Mouse (Mus musculus) MEL (cell line): ENCODE data around the gene Twist1. TPM values are rescaled to one million over a fixed set of nuclear protein-coding genes. Genes with fewer than 3 reads are reported as not detected.
A peak's percentile ranks its signal among the peaks of the same experiment; 100 is the strongest.

Source experiments
- DNase-seq: peaks from one replicate; pipeline ENCODE4 v3.0.0; 2011; ENCODE audit warnings: low read depth, low spot score
- H3K27ac ChIP-seq: 2 replicates; pipeline ENCODE4 v1.5.1; 2012; ENCODE audit warnings: low read depth, mild to moderate bottlenecking, control low read depth, low read length, moderate library complexity; ENCODE audit not compliant: control insufficient read depth
- H3K27me3 ChIP-seq, 2 experiments: fragments of 150-350 bp in 1 of 2; sonication (generic) in 1 of 2; 2 replicates each; pipeline ENCODE4 v1.6.1; 2012; ENCODE audit warnings: low read length in 2 of 2, mild to moderate bottlenecking in 2 of 2, improper control_type of control experiment in 1 of 2, moderate library complexity in 1 of 2; ENCODE audit not compliant: insufficient read depth in 2 of 2, control insufficient read depth in 1 of 2
- H3K36me3 ChIP-seq, 2 experiments: 2 replicates each; pipeline ENCODE4 v1.6.1; 2012 to 2014; ENCODE audit warnings: low read length in 2 of 2, improper control_type of control experiment in 1 of 2, inconsistent platforms in 1 of 2, mild to moderate bottlenecking in 1 of 2; ENCODE audit not compliant: insufficient read depth in 2 of 2, control insufficient read depth in 1 of 2
- H3K4me1 ChIP-seq, 2 experiments: fragments of 150-350 bp in 1 of 2; sonication (generic) in 1 of 2; 2 replicates each; pipeline ENCODE4 v1.6.1; 2012; ENCODE audit warnings: low read length in 2 of 2, improper control_type of control experiment in 1 of 2, mild to moderate bottlenecking in 1 of 2; ENCODE audit not compliant: insufficient read depth in 2 of 2, control insufficient read depth in 1 of 2
- H3K4me3 ChIP-seq, 2 experiments: fragments of 150-350 bp in 1 of 2; sonication (generic) in 1 of 2; 2 replicates each; pipeline ENCODE4 v1.5.1; 2012; ENCODE audit warnings: low read depth in 2 of 2, low read length in 2 of 2, mild to moderate bottlenecking in 2 of 2, moderate library complexity in 2 of 2, control low read depth in 1 of 2, improper control_type of control experiment in 1 of 2; ENCODE audit not compliant: control insufficient read depth in 1 of 2, insufficient read depth in 1 of 2
- H3K79me2 ChIP-seq: 2 replicates; pipeline ENCODE4 v1.6.1; 2012; ENCODE audit warnings: mild to moderate bottlenecking, low read length, moderate library complexity; ENCODE audit not compliant: control insufficient read depth, poor library complexity, insufficient read depth
- H3K9ac ChIP-seq: 2 replicates; pipeline ENCODE4 v1.6.1; 2012; ENCODE audit warnings: low read depth, mild to moderate bottlenecking, control low read depth, low read length, moderate library complexity; ENCODE audit not compliant: control insufficient read depth, poor library complexity, severe bottlenecking
- H3K9me3 ChIP-seq: fragments of 150-350 bp; sonication (generic); replicated peaks from 2 replicates; pipeline ENCODE4 v1.6.1; 2012; ENCODE audit warnings: mild to moderate bottlenecking, low read length, improper control_type of control experiment, moderate library complexity; ENCODE audit not compliant: insufficient read depth
- BHLHE40 ChIP-seq: IDR thresholded peaks from 2 replicates; pipeline ENCODE4 v1.6.1; 2012; ENCODE audit warnings: low read depth, mild to moderate bottlenecking, inconsistent platforms, low read length, improper control_type of control experiment, borderline replicate concordance
- CHD1 ChIP-seq: IDR thresholded peaks from 2 replicates; pipeline ENCODE4 v1.6.1; 2012; ENCODE audit warnings: low read depth, mild to moderate bottlenecking, inconsistent platforms, low read length, improper control_type of control experiment
- CHD2 ChIP-seq: IDR thresholded peaks from 2 replicates; pipeline ENCODE4 v1.6.1; 2011; ENCODE audit warnings: low read length, improper control_type of control experiment
- CTCF ChIP-seq, 3 experiments: IDR thresholded peaks in 2 of 3; conservative IDR thresholded peaks in 1 of 3; 2 replicates each; pipeline ENCODE4 v1.5.1; 2011 to 2012; ENCODE audit warnings: low read length in 3 of 3, low read depth in 2 of 3, mild to moderate bottlenecking in 2 of 3, improper control_type of control experiment in 1 of 3, inconsistent platforms in 1 of 3, mixed read lengths in 1 of 3, moderate library complexity in 1 of 3; ENCODE audit not compliant: control insufficient read depth in 1 of 3, insufficient read depth in 1 of 3, poor library complexity in 1 of 3, severe bottlenecking in 1 of 3
- EP300 ChIP-seq, 2 experiments: IDR thresholded peaks; 2 replicates each; pipeline ENCODE4 v1.6.1; 2011; ENCODE audit warnings: improper control_type of control experiment in 2 of 2, low read length in 2 of 2, low read depth in 1 of 2, mild to moderate bottlenecking in 1 of 2
- GATA1 ChIP-seq: IDR thresholded peaks from 2 replicates; pipeline ENCODE4 v1.6.1; 2011; ENCODE audit warnings: low read depth, low read length, improper control_type of control experiment
- HCFC1 ChIP-seq: IDR thresholded peaks from 2 replicates; pipeline ENCODE4 v1.6.1; 2012; ENCODE audit warnings: low read depth, mild to moderate bottlenecking, inconsistent platforms, low read length, improper control_type of control experiment, moderate library complexity
- JUND ChIP-seq: IDR thresholded peaks from 2 replicates; pipeline ENCODE4 v1.6.1; 2011; ENCODE audit warnings: low read depth, mild to moderate bottlenecking, improper control_type of control experiment, low read length
- KAT2A ChIP-seq: conservative IDR thresholded peaks from 2 replicates; pipeline ENCODE4 v1.6.1; 2012; ENCODE audit warnings: low read depth, low read length, improper control_type of control experiment, inconsistent platforms
- MAFK ChIP-seq: IDR thresholded peaks from 2 replicates; pipeline ENCODE4 v1.6.1; 2011; ENCODE audit warnings: low read depth, mild to moderate bottlenecking, low read length, improper control_type of control experiment, borderline replicate concordance
- MAX ChIP-seq: IDR thresholded peaks from 2 replicates; pipeline ENCODE4 v1.6.1; 2011; ENCODE audit warnings: low read length, improper control_type of control experiment
- MEF2A ChIP-seq: IDR thresholded peaks from 2 replicates; pipeline ENCODE4 v1.6.1; 2014; ENCODE audit warnings: low read depth, mild to moderate bottlenecking, inconsistent platforms, low read length, improper control_type of control experiment; ENCODE audit not compliant: poor library complexity, insufficient replicate concordance, severe bottlenecking; ENCODE audit errors: extremely low read depth
- MYC ChIP-seq: IDR thresholded peaks from 2 replicates; pipeline ENCODE4 v1.6.1; 2011; ENCODE audit warnings: low read depth, mild to moderate bottlenecking, low read length, improper control_type of control experiment, moderate library complexity
- NELFE ChIP-seq: IDR thresholded peaks from 2 replicates; pipeline ENCODE4 v1.6.1; 2011; ENCODE audit warnings: low read depth, low read length, improper control_type of control experiment
- POLR2AphosphoS2 ChIP-seq: IDR thresholded peaks from 2 replicates; pipeline ENCODE4 v1.6.1; 2011; ENCODE audit warnings: low read length, improper control_type of control experiment
- POLR2AphosphoS5 ChIP-seq: IDR thresholded peaks from 2 replicates; pipeline ENCODE4 v1.6.1; 2012; ENCODE audit warnings: low read depth, borderline replicate concordance, mild to moderate bottlenecking, inconsistent platforms, low read length, moderate library complexity, mixed read lengths
- RAD21 ChIP-seq: IDR thresholded peaks from 2 replicates; pipeline ENCODE4 v1.6.1; 2011; ENCODE audit warnings: mild to moderate bottlenecking, low read depth, low read length, improper control_type of control experiment
- RCOR1 ChIP-seq: IDR thresholded peaks from 2 replicates; pipeline ENCODE4 v1.6.1; 2012; ENCODE audit warnings: low read depth, mild to moderate bottlenecking, inconsistent platforms, low read length, improper control_type of control experiment
- SMC3 ChIP-seq: IDR thresholded peaks from 2 replicates; pipeline ENCODE4 v1.6.1; 2011; ENCODE audit warnings: low read depth, low read length, improper control_type of control experiment
- TAL1 ChIP-seq: IDR thresholded peaks from 2 replicates; pipeline ENCODE4 v1.6.1; 2012; ENCODE audit warnings: mild to moderate bottlenecking, inconsistent platforms, low read length, moderate library complexity, mixed read lengths
- USF1 ChIP-seq: IDR thresholded peaks from 2 replicates; pipeline ENCODE4 v1.6.1; 2014; ENCODE audit warnings: low read depth, mild to moderate bottlenecking, inconsistent platforms, low read length, improper control_type of control experiment, moderate library complexity
- USF2 ChIP-seq, 2 experiments: IDR thresholded peaks; 2 replicates each; pipeline ENCODE4 v1.6.1; 2011 to 2012; ENCODE audit warnings: improper control_type of control experiment in 2 of 2, low read length in 2 of 2, borderline replicate concordance in 1 of 2, inconsistent platforms in 1 of 2, low read depth in 1 of 2, mild to moderate bottlenecking in 1 of 2; ENCODE audit not compliant: insufficient read depth in 1 of 2
- ZMIZ1 ChIP-seq: IDR thresholded peaks from 2 replicates; pipeline ENCODE4 v1.6.1; 2012; ENCODE audit warnings: low read depth, mild to moderate bottlenecking, inconsistent platforms, low read length, improper control_type of control experiment, moderate library complexity
- polyA plus RNA-seq, 2 experiments: library from polyadenylated mRNA; stranded (reverse) in 1 of 2; unstranded in 1 of 2; fragments of >175 nt in 1 of 2; fragments of >200 nt in 1 of 2; gene quantifications; 2 replicates each; pipeline versions ENCODE4 v1.2.1 to v1.2.4; 2012; ENCODE audit warnings: low replicate concordance in 2 of 2, low read depth in 1 of 2; ENCODE audit not compliant: insufficient read length in 2 of 2, insufficient read depth in 1 of 2, missing spikeins in 1 of 2
- total RNA-seq: library from RNA; depleted of rRNA; stranded (reverse); fragments of 300-350 nt; gene quantifications from 2 replicates; pipeline ENCODE4 v1.2.3, GENCODE M21; 2012; rRNA removed

Gene Twist1
- not detected in 2 replicates for total RNA-seq
- not detected for polyA plus RNA-seq

DNA sequence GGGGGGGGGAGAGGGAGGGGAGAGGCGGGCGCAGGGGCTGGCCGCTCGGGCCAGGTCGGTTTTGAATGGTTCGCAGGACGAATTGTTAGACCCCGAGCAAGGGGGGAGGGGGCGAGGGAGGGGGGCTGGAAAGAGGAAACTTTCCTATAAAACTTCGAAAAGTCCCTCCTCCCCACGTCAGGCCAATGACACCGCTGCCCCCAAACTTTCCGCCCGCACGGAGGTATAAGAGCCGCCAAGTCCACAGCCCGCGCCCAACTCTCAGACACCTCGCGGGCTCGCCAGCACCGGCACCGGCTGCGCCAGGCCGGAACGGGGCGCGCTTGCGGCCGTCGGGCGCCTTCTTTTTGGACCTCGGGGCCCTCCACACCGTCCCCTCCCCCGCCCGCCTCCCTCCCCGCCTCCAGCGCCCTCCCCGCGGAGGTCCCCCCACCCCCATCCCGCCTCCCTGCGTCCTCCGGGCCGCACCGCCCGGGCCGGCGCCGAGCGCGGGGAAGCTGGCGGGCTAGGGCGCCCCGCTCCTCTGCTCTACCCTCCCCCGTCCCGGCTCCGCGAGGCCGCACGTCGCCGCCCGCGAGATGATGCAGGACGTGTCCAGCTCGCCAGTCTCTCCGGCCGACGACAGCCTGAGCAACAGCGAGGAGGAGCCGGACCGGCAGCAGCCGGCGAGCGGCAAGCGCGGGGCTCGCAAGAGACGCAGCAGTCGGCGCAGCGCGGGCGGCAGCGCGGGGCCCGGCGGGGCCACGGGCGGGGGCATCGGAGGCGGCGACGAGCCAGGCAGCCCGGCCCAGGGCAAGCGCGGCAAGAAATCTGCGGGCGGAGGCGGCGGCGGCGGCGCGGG is at the start of gene Twist1:
Twist1 (plus strand) TSS at position 272 of the 841 bp plus-strand sequence.
- H3K27ac ChIP-seq, result no peak within 1 kb of the TSS
- no peak for DNase-seq

DNA sequence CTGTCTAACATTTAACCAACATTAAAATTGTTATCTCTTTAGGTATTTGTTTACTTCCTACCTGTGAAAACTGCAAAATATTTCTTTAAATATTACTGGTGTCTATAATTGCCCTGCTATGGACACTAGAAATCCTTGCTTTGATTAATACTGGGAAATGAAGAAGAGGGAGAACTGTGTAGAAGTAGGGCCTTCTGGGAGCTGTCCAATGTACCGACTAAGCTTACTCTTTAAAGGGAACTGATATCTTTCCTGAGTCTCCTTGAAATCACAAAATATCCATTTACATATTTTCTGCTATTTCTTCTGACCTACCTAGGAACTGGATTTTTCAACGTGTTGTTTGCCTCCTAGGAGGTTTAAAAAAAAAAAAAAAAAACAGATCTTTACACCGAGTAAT is 30.7 kb upstream of the Twist1 start:
- no peak for TF ChIP-seq HCFC1
- TF ChIP-seq BHLHE40, result no peak
- TF ChIP-seq USF1, result no peak
- TF ChIP-seq CHD2, result no peak
- TF ChIP-seq USF2 (IDR thresholded peaks at IDR 0.05; ENCODE audit: borderline replicate concordance in 1 of 2, insufficient read depth in 1 of 2, low read depth in 1 of 2, low read length in 2 of 2), result no peak
- no peak for TF ChIP-seq POLR2AphosphoS5
- TF ChIP-seq GATA1, result no peak
- no peak for TF ChIP-seq EP300 (IDR thresholded peaks at IDR 0.05; ENCODE audit: low read depth in 1 of 2, low read length in 2 of 2)
- no peak for TF ChIP-seq POLR2AphosphoS2
- TF ChIP-seq MYC, result no peak
- no peak for TF ChIP-seq MAFK
- TF ChIP-seq RAD21, result no peak
- no peak for TF ChIP-seq MEF2A
- no peak for TF ChIP-seq CTCF (IDR thresholded peaks at IDR 0.05 in 2 of 3, conservative IDR thresholded peaks at IDR 0.05 in 1 of 3; ENCODE audit: control insufficient read depth in 1 of 3, insufficient read depth in 1 of 3, low read depth in 2 of 3, low read length in 3 of 3, poor library complexity in 1 of 3, severe bottlenecking in 1 of 3)
- no peak for TF ChIP-seq CHD1
- TF ChIP-seq KAT2A, result no peak
- no peak for TF ChIP-seq SMC3
- H3K79me2 ChIP-seq, result no peaks in the 10 kb centered on the region
- H3K9me3 ChIP-seq, result no peaks in the 10 kb centered on the region
- peak; percentile 5 for DNase-seq
- H3K9ac ChIP-seq, result no peak overlapping the region
- H3K27me3 ChIP-seq, result no peaks in the 10 kb centered on the region
- no peak overlapping the region for H3K4me3 ChIP-seq
- no peak overlapping the region for H3K27ac ChIP-seq
- H3K4me1 ChIP-seq, result no peaks in the 10 kb centered on the region
- H3K36me3 ChIP-seq, result no peaks in the 10 kb centered on the region

More for the DNA sequence above, at the start of gene Twist1:
- no peaks in the 10 kb centered on the region for H3K4me1 ChIP-seq
- H3K9ac ChIP-seq, result no peak within 1 kb of the TSS
- no peaks in the 10 kb centered on the region for H3K79me2 ChIP-seq
- no peak within 1 kb of the TSS for H3K4me3 ChIP-seq
- TF ChIP-seq JUND (no peak), ZMIZ1 (no peak), CHD2 (no peak), NELFE (no peak), RCOR1 (no peak), CHD1 (no peak), SMC3 (no peak), EP300 (IDR thresholded peaks at IDR 0.05; ENCODE audit: low read depth in 1 of 2, low read length in 2 of 2) (no peak), TAL1 (no peak), MYC (no peak), MAX (no peak), USF1 (no peak)
- no peaks in the 10 kb centered on the region for H3K9me3 ChIP-seq
- no peaks in the 10 kb centered on the region for H3K36me3 ChIP-seq
- no peaks in the 10 kb centered on the region for H3K27me3 ChIP-seq
